Mouse (Mus musculus) granulocyte monocyte progenitor cell, adult 5-6 weeks (primary cell): ENCODE results near the gene Skap1. TPM values are rescaled to one million over a fixed set of nuclear protein-coding genes. Genes with fewer than 3 reads are reported as not detected.

Experiments used
- ATAC-seq: replicated peaks from 2 replicates; pipeline ENCODE4 v1.8.0; 2016; ENCODE audit warnings: mild to moderate bottlenecking, moderate TSS enrichment, inconsistent platforms; ENCODE audit not compliant: poor library complexity, severe bottlenecking
- total RNA-seq, 2 experiments: library from RNA; stranded (forward) in 1 of 2; stranded (reverse) in 1 of 2; fragments of 200-712, 200-1000 nt in 1 of 2; fragments of >200 nt in 1 of 2; fragmentation: Nextera tagmentation in 1 of 2; gene quantifications; 2 replicates each; pipeline ENCODE4 v1.2.3; 2014 to 2017

Skap1 gene
- not detected in 2 replicates for total RNA-seq (2014; fragmentation: Nextera tagmentation)
- total RNA-seq (2017): 0.22 and 0.98 TPM in 2 replicates

DNA sequence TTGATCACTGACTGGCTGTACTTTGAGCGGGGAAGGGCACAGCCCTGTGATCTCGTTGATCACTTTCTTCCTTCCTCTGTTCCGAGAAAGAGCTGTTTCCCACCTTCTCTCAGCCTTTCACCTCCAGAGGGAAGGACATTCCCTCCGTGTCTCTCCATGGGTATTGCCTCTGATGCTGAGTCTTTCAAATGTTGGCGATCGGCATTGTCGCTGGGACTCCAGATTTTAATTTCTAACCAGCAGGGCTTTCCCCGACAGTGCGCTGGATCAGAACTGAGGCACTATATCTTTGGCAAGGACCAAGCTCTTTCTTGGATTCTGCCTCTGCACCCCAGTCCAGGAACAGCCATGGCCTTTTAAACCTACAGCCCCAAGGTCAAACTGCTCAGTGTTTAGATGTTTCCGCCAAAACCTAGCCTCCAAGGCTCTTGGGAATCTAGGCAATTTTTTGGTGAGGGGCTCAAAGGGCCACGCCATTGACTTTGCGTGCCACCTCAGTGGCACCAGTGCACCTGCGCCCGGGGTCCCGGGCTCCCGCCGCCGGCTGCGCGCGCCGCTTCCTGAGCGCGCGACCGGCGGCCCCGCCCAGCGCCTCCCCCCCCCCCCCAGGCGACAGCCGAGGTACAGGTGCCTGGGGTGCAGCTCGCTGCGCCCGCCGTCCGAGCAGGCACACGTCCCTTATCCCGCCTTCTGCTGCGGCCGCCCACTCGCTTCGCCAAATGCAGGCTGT is at the start of gene Skap1:
TSS of gene Skap1 (plus strand) at position 608 of the 730 bp plus-strand sequence.
- no peak for ATAC-seq

DNA sequence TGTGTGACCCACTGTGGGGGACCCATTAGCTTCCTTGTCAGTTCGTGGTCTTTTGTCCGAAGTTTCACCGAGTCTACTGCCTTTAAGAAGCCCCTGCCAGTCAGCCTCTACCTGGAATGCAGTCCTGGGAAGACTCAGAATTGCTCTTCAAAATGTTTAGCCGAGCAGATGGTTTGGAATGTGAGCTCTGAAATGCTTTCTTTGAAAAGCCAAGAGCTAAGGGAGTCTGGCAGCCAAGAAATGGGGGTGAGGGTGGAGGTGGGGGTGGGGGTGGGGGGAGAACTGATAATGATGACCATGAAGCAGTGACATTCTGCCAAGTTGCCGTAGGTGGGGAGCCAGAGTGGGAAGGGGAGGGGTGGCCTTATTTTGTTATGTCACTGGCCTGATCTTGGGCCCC is 43.3 kb upstream of the Skap1 start:
- no peak for ATAC-seq

DNA sequence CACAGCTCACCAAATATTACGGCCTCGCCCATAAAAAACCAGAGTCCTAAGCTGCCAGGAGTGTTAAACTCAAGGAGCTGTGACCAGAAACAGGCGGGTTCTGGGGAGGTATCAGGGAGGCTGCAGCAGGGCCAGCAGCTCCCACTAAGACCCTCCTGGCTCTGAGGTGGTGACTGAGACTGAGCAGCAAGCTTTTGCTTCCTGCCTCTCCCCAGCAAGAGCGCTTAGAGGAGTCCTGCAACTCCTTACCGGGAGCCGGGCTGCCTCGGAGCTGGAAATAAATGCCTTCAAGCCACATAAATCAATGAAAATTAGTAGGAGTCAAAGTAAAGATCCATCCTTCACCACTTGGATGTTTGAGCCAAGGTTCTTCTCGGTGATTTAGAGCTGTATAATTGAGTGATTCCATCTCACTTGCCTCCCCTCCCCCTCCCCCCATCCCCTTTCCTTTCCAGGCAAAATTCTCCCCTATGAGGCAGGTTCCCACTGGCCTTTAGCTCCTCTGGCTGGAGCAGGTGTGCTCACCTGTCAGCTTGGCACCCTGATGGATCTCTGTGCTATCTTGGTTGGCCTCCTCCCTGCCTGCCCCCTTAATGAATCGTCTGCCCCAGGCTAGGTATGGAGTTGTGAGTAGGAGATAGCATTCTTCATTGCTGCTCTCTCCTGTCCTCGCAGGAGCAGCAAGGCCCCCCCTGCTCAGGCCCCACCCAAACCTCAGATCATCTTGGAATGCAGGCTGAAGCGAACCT is 42.7 kb upstream of the Skap1 start:
- ATAC-seq: no peak

DNA sequence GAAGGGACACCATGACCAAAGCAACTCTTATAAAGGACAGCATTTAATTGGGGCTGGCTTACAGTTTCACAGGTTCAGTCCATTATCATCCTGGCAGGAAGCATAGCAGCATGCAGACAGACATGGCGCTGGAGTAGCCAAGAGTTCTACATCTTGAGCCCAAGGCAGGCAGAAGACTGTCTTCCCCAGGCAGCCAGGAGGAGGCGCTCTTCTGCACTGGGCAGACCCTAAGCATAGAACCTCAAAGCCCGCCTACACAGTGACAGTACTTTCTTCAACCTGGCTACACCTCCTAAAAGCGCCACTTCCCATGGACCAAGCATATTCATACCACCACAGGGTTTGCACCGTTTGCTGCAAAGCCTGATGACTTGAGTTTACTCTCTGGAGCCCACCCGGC is 39.2 kb upstream of the Skap1 start:
- no peak for ATAC-seq

DNA sequence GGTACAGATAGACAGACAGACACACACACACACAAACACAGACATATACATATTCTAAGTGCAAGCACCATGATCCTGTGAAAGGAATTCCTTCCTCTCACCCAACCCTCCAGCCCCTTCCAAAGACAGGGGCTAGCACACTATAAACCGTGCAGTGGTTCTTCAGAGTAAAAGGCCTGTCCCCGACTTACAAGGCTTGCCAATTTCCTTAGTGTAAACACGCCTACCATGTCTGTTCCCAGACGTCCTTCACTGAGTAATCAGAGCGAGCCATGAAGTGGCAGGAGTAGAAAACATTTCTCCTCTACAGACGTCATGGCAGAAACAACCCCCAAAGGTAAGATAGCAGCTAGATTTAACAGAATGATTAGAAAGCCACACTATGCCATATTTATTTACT is 38.2 kb upstream of the Skap1 start:
- ATAC-seq: no peak

DNA sequence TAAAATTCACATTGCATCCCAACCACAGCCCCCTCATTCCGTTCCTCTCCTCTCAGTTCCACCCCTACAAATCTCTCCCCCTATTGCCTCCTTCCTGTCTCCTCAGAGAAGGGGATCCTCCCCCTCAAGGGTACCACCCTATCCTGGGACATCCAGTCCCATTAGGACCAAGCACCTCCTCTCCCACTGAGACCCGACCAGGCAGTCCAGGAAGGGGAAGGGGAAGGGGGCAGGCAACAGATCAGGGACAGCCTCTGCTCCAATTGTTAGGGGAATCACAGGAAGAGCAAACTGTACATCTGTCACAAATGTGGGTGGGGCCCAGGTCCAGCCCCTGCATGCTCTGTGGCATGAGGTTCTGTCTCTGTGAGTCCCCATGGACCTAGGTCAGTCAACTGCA is 37.6 kb upstream of the Skap1 start:
- no peak for ATAC-seq

DNA sequence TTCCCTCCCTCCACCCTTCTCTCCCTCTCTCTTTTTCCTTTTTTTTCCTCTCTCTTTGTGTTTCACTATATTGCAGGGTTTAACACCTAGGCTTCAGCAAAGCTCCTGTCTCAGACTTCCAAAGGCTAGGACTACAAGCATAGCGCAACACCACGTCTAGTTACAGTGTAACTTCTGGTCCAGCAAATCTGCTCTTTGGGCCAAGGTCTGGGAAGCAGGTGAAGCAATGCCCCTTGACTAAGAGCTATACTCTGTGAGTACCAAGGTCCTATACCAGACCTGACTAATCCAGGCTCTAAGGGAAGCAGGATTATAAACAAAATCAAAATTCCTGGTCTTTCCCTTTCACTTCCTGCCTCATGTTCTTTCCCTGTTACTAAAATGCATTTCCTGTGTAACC is 35.3 kb upstream of the Skap1 start:
- ATAC-seq: no peak

DNA sequence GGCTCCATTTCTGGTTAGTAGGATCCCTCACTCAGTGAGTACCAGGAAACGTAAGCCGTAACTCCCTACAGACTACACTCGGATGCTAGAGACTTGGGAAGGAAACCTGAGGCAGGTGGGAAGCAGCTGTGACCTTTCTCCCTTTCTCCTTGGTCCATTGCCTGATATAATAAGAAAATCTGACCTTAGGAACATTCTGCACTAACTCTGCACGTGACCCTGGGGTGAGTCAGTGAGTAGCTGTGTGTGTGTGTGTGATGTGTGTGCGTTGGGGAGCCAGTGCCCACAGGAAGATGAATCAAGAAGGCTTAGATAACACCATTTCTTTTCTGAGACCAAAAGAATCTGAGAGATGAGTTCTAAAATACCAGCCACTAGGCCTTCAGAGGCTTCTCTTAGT is 34.5 kb upstream of the Skap1 start:
- ATAC-seq: no peak

DNA sequence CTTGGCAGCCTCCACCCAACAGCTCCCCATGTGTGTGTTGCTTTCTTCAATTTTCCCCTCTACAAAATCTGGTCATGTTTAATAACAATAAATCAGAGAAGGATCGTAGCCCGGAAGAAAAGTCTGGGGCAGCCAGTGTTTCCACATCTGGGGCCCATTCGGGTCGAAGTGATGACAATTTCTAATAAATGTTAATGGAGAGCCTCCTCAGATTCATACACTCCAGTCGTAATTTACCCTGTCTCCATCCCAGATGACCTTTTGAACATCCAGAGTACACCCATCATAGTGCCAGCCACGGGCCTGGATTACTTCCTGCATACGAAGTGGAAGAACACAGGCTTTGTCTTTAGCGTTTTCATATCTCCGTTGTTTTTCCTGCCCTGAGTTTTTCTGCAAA is 32.5 kb upstream of the Skap1 start:
- ATAC-seq: no peak

DNA sequence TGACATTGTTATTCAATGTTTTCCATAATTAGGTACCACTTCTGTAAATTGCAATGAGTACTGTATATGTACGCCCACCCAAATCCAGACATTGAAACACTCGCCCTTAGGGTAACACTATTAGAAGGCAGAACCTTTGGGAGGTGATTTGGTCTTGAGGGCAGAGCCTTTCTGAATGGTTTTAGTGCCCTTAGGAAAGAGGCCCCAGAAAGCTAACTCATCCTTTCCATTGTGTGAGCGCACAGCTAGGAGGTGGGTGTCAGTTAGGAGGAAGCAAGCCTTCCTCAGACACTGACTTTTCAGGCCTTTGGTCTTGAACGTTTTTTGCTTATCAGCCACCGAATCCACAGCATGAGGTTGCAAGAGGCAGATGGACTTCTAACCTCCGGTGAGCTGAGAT is 29.5 kb upstream of the Skap1 start:
- no peak for ATAC-seq

DNA sequence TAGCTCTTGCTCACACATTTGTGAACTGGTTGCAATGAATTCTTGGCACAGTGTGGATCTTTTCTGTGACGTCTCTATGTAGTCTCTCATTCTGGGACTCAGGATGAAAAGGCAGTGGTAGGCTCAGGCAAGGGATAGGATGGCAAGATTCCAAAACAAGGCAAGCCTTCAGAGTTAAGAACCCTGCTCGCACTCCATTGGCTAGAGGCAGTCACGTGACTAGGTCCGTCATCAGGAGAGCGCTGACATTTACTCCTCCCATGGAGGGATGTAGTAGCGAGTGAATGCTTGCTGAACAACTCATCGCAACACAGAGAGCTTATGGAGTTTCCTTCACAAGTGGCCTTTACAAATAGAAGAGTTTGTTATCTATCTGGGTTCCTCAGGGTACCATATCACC is 27.9 kb upstream of the Skap1 start:
- no peak for ATAC-seq

DNA sequence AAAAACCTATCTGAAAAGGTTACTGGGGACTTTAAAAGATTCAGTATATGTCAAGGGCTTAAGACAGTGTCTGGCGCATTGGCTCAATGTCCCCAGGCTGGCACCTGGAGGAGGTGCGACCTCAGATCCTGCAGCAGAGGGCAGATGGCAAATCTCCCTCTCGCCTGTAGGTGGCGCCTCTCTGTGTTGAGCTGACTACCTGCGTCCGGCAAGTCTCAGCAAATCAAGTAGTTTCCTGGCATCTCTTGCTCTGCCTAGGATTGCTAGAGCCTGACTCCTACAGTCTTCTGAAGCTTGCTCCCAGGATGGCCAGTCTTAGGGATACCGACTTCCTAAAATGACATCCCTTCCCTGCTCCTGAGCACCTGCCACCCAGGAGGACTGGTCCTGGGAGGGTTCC is 25.6 kb upstream of the Skap1 start:
- peak; percentile 70 for ATAC-seq

DNA sequence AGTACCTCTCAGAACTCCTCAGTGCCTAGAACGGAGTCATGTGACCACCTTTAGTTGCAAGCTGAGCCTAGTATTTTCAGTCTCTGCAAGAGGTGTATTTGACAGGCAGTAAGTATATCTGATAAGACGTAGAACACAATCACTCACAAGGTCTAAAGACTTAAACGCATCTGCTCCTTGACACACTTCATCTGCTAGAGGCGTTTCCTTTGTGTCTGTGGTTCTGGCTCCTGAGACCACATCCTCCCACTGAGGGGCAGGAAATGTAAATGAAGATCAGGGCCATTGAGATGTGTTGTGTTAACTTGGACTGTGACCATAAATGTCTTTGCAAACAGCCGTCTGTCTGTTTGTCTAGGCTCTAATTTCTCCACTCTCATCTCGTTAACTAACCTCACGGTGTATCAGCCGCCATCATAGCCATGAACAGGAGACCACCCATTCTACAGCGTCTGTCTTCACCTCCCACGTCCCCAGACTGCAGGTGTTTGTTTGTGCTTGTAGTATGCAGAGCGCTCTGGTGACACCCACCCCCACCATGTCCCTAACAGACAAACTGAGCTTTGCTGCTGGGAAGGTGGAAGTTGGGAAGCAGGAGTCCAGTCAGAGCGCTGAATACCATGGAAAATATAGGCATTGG is 22.7 kb upstream of the Skap1 start:
- no peak for ATAC-seq

DNA sequence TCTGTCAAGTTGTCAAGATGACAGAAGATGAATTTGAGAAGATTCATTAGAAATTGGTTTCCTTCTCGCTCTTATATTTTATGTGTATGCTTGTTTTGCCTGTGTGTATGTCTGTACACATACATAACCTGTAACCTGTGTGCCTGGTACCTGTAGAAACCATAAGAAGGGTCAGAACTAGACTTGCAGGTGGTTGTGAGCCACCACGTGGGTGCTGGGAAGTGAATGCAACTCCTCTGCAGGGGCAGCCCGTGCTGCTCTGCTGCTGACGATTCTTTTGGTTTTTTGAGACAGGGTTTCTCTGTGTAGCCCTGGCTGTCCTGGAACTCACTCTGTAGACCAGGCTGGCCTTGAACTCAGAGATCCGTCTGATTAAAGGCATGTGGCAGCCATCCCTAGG is 21.9 kb upstream of the Skap1 start:
- no peak for ATAC-seq

DNA sequence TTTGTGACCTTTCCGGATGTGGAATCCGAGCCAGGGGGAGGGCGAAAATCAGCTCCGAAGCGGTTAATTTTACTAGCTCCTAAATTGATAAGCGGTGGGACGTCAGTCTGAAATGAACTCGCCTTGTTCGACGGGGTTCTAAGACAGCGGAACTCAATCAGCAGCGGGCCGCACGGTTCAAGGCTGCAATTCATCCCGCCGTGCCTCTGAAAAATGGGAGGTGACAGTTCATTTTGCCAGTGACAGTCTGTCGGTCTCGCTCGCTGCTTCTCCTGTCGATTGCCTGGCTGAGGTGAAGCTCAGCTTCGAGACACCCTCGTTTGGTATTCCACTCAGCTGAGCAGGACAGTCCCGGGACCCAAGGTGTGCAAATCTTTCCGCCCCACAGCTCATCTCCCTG is 16.5 kb upstream of the Skap1 start:
- ATAC-seq: no peak

DNA sequence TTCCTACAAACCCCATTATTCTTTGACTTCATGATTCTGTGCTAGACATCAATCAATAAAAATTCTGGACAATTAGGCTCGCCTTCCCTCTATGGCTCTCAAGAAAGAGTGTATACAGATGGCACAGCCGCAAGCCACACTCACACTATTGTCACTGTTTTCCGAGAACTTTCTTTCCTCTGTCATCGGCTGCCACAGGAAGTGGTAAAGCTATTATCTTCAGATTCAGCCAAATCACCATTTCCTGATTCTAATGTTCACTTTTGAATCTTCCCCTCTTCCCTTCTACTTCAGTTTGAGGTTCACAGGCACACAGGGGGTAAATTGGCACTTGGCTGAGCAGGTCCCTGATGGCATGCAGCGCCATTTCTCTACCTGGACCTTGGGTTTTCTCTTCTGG is 9.3 kb upstream of the Skap1 start:
- peak; percentile 52 for ATAC-seq

DNA sequence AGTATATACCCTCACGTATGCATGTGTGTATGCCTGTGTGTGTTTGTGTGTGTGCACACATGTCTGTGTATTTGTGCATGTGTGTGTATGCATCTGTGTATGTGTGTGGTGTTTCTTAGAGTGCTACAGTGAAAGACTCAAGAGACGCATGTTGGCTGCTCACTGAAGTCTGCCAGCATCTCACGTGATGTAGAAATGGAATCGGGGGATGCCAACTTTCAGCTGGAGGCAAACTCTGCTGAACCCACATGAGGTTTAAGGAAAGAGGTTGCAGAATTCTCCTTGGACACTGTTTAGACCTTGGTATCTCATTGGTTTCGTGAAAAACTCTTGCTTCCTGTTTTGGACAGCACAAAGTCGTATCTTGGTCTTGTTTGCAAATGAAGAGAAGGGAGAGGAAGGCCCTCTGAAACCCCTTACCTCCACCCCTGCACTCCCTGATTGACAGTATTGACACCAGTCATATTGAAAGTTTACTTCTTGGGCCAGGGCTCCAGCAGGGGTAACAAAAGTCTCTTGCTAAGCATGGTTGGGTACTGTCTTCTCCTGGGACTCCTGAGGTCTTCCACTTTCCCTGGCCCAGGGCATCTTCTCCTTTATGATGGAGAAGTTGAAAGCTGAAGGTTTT is 8.6 kb upstream of the Skap1 start:
- ATAC-seq: peak; percentile 35; the same call in 1 of the 2 replicates

DNA sequence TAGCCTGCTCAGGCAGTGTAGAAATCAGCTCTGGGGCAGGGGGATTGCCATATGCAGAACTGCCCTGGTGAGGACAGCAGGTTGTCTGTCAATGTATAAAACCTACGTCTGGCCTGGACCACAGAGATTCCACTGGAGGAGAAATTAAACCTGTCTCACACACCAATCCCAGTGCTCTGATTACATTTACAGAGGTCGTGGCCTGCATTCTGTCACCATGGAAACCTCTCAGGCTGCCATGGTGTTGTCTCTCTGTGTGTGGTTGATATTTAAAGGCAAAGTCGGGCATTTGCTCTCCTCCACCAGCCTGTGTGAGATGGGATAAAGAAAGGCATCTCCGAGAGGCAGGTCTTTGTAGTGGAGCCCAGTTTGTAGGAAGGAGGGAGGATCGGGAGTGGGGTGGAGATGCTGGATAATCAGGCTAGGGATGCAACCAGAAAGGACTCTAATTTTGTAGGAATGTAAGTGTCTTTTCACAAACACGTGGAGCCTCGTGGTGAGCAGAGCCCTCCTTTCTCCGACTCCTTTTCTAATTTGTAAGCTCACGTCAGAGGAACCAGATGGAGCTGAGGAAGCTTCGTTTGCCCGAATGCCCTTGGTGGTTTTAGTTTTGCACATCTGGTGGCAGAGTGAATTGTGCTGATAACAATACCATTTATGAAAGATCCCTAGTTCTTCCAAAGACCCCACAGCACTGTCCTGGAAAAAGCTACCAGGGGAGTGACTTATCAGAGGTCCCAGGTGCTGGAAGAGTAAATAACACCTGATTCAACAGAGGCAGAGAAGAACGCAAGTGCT is 7.7 kb upstream of the Skap1 start:
- ATAC-seq: no peak

DNA sequence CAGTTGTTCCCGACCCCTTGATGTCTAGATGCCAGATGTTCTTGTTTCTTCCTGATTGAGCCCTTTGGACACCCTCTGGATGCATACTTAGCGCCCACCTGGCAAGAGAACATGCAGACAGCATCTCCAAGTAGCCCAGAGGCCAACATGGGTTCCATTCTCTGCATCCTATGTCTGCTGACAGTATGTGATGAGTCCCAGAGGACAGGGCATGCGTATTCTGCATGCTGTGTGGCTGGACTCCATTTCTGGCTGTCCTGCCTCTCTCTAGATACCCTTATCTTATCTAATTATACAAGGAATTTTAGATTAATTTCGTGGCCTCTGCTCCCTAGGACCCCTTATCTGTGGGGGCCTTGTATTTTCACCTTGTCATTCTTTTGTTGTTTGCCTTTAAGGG is 2.6 kb upstream of the Skap1 start:
- ATAC-seq: no peak

DNA sequence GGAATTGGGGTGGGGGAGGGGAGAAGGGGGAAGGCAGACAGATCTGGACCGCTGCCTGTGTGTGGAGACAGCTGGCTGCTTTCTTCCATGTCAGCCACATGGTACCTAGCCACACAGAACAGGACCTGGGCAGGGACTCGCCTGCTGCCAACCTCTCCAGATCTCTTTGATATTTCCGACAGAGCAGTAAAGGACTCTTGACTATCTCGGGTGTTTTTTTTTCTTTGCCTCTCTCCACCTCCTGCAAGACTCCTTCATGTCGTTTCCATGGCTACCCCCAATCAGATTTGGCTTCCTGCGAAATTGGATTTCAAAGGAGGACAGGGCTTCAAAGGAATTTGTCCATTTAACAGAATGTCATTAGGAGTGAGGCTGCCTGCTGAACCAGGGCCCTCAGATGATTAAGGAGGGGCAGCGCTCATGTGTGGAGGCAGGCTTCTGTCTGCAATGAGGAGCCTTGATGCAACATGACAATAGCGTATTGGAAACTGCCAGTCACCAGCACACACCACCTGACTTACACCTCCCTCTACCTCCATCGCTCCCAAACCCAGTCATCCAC is 2.1 kb upstream of the Skap1 start:
- no peak for ATAC-seq
